Mouse (Mus musculus) spleen, postnatal 10 days (tissue): Measurements from ENCODE around the gene Foxs1.

ENCODE experiments used
- DNase-seq, 2 experiments: peaks; one replicate each; pipeline ENCODE4 v3.0.0; 2021 to 2022; ENCODE audit warnings: low spot score in 2 of 2

The Foxs1 gene

GRCm38 (mm10) chr2:152903586-152903985, 29.4 kb downstream of the Foxs1 start:
- DNase-seq, result no peak

- no peak for DNase-seq
These were observed 30.4 kb downstream of the Foxs1 start for GRCm38 (mm10) chr2:152902658-152903057.

- DNase-seq, result no peak
These were observed 31.7 kb downstream of the Foxs1 start for GRCm38 (mm10) chr2:152901296-152901695.

- no peak for DNase-seq
These were observed 34.0 kb downstream of the Foxs1 start for GRCm38 (mm10) chr2:152899011-152899410.

GRCm38 (mm10) chr2:152896926-152897325, 36.1 kb downstream of the Foxs1 start:
- no peak for DNase-seq

- DNase-seq, result no peak
These were observed 37.2 kb downstream of the Foxs1 start for GRCm38 (mm10) chr2:152895834-152896233.

- DNase-seq, result no peak
These were observed 44.2 kb downstream of the Foxs1 start for GRCm38 (mm10) chr2:152888774-152889173.

GRCm38 (mm10) chr2:152887230-152887629, 45.8 kb downstream of the Foxs1 start:
- no peak for DNase-seq

GRCm38 (mm10) chr2:152884101-152884645, 48.8 kb downstream of the Foxs1 start:
- no peak for DNase-seq
